Mouse (Mus musculus): ENCODE results near the gene Grb2.
A peak's percentile ranks its signal among the peaks of the same experiment; 100 is the strongest.

The Grb2 gene

GRCm38 (mm10) chr11:115712268-115712667, 3.9 kb upstream of the Grb2 start:
- no peak for DNase-seq (ENCODE audit: low spot score)

GRCm38 (mm10) chr11:115711133-115711532, 2.7 kb upstream of the Grb2 start:
- no peak for DNase-seq (ENCODE audit: low spot score)

GRCm38 (mm10) chr11:115709829-115710559, 1.6 kb upstream of the Grb2 start:
- no peak for DNase-seq (ENCODE audit: low spot score)

GRCm38 (mm10) chr11:115708956-115709828, 795 bp upstream of the Grb2 start:
- DNase-seq (ENCODE audit: low spot score) = no peak

DNA sequence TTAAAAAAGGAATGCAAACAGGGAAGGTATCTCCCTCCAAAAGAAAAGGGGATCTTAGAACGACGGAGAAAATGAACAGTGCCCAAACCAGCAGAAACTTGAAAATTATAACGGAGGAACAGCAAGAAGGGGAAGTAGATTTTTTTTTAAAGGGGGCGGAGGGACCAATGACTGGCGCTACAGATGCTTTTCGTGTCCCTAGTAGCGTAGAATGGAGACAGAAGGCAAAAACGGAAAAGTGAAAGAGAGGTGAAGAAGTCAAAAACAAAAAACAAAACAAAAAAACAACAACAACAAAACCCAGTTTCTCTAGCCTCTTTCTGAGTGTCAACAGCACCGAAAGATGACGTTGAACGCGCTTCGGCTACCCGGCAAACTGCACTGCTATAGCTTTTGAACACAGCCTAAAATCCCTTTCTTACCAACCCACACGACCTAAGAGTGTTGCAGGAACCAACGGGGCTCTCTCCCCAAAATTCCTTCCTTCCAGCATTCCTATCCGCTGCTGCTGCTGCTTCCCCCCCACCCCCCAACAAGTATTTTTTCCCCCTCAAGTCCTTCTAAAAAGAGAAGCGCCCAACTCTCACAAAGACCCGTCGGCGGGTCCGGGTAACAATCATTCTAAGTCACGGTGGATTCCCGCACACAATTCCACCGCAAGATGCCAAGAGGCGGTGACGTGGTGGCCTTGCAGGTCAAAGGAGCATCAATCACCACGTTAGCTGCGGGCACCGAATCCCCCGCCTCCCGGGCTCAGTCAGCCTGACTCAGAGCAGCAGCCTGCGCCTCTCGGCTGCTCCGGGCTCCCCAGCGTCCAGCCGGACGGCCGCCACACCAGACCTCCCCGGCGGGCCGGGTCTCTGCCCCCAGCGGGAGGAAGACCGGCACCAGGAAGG, 836 bp downstream of the Grb2 start:
- no peak for DNase-seq (ENCODE audit: low spot score)

- no peak for DNase-seq (ENCODE audit: low spot score)
Observed at GRCm38 (mm10) chr11:115706584-115706983, 1.8 kb downstream of the Grb2 start.

GRCm38 (mm10) chr11:115705561-115705960, 2.8 kb downstream of the Grb2 start:
- DNase-seq (ENCODE audit: low spot score) = no peak

DNA sequence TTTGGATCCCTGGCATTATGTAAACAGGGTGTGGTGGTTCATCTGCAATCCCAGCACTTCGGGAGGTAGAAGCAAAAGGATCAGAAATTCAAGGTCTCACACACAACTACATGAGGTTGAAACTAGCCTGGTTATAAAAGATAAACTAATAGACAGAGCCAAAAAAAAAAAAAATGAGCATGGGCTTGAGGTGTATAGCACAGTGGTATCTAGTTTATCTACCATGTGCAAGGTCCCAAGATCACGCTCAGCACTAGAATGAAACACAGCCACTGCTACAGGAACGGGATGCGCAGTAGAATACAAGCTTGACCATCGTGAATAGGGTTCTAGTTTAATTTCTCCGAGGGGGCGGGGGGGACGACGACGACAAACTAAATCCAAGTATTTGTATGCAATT, 3.7 kb downstream of the Grb2 start:
- no peak for DNase-seq (ENCODE audit: low spot score)

- no peak for DNase-seq (ENCODE audit: low spot score)
Observed at GRCm38 (mm10) chr11:115703466-115703865, 4.9 kb downstream of the Grb2 start.

DNA sequence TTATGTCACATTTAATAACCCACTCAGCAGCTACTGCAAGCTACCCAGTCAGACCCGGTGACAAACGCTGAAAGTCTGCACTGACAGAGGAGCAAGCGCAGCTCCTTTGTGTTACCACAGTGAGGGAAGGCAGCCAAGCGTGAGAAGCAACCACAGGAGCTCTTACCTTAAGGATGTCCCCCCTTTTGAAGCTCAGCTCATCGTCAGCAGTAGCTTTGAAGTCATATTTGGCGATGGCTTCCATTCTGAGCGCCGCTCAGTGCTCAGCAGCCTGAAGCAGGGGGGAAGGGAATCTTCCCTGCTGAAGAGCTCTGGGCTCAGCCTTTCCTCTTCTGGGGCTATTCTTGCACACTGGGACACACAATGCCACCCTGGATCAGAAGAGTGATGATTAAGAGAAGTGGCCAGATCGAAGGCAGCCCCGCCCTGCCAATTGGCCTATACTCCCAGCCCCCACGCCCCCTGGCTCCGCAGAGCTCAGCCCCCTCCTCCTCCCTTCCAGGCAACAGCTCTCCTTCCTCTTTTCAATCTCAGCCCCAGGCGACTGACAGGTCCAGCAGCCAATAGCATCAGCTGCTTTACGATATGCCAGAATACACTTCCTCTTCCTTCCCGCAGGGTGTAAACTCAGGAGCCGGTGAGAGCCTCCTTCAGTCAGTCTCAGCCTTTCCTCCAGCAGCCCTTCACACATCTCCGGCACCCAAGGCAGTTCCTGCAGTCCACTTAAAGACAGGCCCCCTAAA, 9.2 kb downstream of the Grb2 start:
- DNase-seq (ENCODE audit: low spot score) = peak; percentile 76

GRCm38 (mm10) chr11:115697722-115698121, 10.7 kb downstream of the Grb2 start:
- DNase-seq (ENCODE audit: low spot score) = no peak

DNA sequence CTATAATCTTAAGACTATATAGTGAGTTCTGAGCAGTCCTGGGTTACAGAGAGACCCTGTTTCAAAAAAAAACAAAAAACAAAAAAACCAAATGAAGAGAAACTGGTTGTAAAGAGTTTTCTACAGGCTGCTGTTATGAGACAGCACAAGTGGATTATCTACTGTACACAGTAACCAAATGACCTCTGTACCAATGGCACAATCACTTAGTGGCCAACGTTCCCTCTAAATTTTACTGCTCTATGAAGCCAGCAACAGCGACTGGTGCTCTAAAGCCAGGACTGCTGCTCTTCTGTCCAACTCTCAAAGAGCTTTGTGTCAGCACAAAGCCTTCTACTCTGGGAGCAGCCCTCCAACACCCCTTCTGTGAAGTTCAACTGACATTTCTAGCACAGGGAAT, 11.3 kb downstream of the Grb2 start:
- no peak for DNase-seq (ENCODE audit: low spot score)

DNA sequence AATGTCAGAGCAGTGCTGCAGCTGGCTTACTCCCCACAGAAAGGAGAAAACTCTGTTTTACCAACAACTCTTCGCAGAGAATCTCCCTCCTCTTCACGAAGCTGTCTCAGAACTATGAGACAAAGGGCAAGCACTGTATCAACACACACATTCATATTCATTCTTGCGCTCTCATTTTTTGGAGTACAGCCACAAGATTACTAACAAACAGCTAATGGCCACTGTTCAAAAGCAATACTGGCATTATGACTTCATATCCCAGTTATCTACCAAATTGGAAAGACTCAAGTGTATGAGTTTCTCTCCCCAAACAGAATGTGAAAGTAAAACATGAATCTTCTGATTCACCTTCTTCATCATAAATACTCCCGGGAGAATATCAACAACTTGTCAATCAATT, 11.9 kb downstream of the Grb2 start:
- DNase-seq (ENCODE audit: low spot score) = no peak

DNA sequence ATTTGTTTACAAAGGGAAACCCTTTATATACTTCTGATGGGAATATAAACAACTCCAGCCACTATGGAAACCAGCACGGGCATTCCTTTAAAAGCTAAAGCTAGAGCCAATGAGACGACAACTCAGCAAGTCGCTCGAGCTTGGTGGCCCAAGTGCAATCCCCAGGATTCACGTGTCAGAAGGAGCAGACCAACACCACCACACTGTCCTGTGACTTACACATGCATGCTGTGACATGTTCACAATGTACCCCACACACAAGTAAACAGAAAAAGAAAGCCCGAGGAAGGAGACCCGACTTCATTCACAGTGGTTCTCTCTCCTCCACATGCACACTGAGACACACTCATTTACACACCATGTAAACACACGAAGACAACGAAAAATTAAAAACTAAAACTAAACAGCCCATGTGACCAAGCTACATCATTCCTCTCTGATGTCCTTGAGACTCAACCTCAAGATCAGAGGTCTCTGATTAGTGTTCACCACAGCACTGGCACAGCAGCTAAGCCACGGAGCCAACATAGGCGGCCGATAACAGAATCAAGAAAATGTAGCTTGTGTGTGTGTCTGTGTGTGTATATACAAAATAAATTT, 14.3 kb downstream of the Grb2 start:
- no peak for DNase-seq (ENCODE audit: low spot score)

- no peak for DNase-seq (ENCODE audit: low spot score)
Observed at GRCm38 (mm10) chr11:115692800-115693199, 15.6 kb downstream of the Grb2 start.

DNA sequence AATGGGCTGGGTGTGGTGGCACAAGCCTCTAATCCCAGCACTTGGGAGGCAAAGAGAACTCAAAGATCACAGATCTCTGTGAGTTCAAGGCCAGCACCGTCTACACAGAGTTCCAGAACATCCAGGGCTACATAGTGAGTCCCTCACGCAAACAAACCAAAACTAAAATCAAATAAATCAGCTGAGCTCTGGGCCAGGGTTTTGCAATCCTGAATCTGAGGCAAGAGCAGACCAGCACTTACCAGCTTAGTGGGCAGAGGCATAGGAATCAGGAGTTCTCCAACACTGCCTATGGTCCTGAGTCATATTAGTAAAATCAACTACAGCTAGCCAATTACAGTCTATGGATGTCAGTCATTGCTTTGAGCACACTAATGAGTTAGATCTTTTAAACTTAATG, 16.4 kb downstream of the Grb2 start:
- DNase-seq (ENCODE audit: low spot score) = no peak

DNA sequence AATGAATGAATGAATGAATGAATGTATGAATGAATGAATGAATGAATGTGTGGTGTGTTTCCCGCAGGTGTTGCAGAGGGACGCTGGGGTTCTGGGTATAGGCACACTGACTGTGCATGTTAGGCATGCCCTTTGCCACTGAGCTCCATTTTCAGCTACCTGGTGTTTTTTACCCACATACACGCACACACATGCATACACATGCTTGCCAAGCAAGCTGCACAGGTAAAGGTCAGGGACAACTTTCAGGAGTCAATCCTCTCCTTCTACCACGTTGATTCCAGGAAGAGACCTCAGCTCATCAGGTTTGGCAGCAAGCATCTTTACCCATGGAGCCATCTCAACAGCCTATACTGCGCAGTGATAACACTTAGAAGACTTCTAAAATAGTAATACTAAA, 16.9 kb downstream of the Grb2 start:
- no peak for DNase-seq (ENCODE audit: low spot score)

GRCm38 (mm10) chr11:115691013-115691412, 17.4 kb downstream of the Grb2 start:
- DNase-seq (ENCODE audit: low spot score) = no peak

DNA sequence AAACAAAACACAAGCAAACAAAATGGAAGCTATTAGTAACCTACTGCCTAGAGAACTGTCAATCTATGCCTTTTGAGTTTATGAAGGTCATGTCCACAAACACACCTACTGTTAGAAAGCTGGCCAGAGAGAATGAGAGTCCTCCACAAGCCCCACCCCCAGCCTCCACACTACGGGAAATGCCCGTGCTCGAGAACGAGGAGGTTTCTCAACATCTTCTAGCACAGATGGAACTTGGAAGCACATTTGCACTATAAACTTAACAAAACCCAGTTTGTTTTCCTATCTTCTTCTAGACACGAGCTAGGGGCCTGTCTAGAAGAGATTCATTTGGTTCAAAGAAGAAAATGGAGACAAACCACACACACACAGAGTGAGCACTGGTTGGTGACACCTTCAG, 18.0 kb downstream of the Grb2 start:
- DNase-seq (ENCODE audit: low spot score) = no peak

DNA sequence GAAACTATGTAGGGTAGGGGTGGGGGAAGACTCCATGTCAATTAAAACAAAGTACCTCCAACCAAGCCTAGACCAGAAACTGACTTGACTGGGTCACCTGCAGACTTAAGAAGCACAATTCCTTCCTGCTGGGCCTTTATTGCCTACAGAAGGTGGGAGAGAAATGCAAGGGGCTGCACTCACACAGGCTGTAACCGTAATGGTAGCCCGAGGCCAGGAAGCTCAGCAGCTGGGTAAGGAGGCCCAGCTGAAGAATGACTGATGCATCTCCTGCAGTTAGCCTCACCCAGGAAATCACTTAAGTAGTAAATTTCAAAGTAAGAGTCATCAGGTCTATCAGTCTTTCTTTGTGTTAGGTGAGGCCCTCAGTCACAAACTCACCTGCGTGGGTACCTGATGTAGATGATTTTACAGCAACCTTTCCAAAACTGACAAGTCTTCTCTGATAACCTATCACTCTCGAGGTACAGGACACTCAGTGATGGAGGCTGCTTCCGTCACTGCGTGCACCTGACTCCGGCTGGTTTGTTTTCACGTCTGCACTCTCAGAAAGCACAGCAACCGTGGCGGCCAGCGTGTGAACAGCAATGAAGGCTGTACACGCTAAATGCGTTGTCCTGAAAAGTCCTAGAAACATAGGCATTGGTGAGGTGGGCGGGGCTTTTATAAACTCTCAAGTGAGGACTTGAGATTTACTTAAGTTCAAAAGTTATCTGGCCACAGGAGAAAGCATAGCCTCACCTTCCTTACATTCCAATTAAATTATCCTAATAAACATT, 19.1 kb downstream of the Grb2 start:
- no peak for DNase-seq (ENCODE audit: low spot score)
